Mouse (Mus musculus) CH12.LX (cell line): ENCODE measurements around the gene Cnp. TPM values are rescaled to one million over a fixed set of nuclear protein-coding genes. Genes with fewer than 3 reads are reported as not detected.

Experiments
- DNase-seq: peaks from one replicate; pipeline ENCODE4 v3.0.0-alpha.2; 2013; ENCODE audit errors: extremely low read depth
- H3K27ac ChIP-seq: 2 replicates; pipeline ENCODE4 v1.5.1; 2012; ENCODE audit warnings: low read depth, mild to moderate bottlenecking, control low read depth, moderate library complexity; ENCODE audit not compliant: insufficient read depth
- H3K27me3 ChIP-seq: replicated peaks from 2 replicates; pipeline ENCODE3; 2012; ENCODE audit warnings: inconsistent platforms
- H3K36me3 ChIP-seq, 2 experiments: replicated peaks in 1 of 2; 2 replicates each; pipeline versions ENCODE3 to v1.6.1; 2012; ENCODE audit warnings: inconsistent platforms in 1 of 2, low read length in 1 of 2, mild to moderate bottlenecking in 1 of 2, mixed read lengths in 1 of 2, moderate library complexity in 1 of 2; ENCODE audit not compliant: control insufficient read depth in 1 of 2, insufficient read depth in 1 of 2
- H3K4me1 ChIP-seq, 2 experiments: 2 replicates each; pipeline ENCODE4 v1.6.1; 2012; ENCODE audit warnings: inconsistent platforms in 1 of 2, moderate library complexity in 1 of 2; ENCODE audit not compliant: insufficient read depth in 2 of 2, control insufficient read depth in 1 of 2
- H3K4me2 ChIP-seq: 2 replicates; pipeline ENCODE4 v1.6.1; 2012; ENCODE audit warnings: low read depth, mild to moderate bottlenecking, control low read depth; ENCODE audit not compliant: poor library complexity, insufficient read depth, severe bottlenecking
- H3K4me3 ChIP-seq, 3 experiments: fragments of 150-350 bp in 1 of 3; sonication (generic) in 1 of 3; replicated peaks in 1 of 3; 2 replicates each; pipeline versions ENCODE3 to v1.5.1; 2011 to 2012; ENCODE audit warnings: low read depth in 2 of 3, low read length in 2 of 3, mild to moderate bottlenecking in 2 of 3, moderate library complexity in 2 of 3, control low read depth in 1 of 3, improper control_type of control experiment in 1 of 3, inconsistent platforms in 1 of 3, mixed read lengths in 1 of 3; ENCODE audit not compliant: poor library complexity in 1 of 3
- H3K79me2 ChIP-seq: replicated peaks from 2 replicates; pipeline ENCODE4 v1.6.1; 2012; ENCODE audit warnings: mild to moderate bottlenecking, moderate library complexity; ENCODE audit not compliant: control insufficient read depth, poor library complexity, insufficient read depth, severe bottlenecking; ENCODE audit errors: extremely low read depth
- H3K9ac ChIP-seq: 2 replicates; pipeline ENCODE4 v1.6.1; 2012; ENCODE audit warnings: low read depth, mild to moderate bottlenecking, control low read depth, moderate library complexity; ENCODE audit not compliant: insufficient read depth
- H3K9me3 ChIP-seq: replicated peaks from 2 replicates; pipeline ENCODE3; 2012; ENCODE audit warnings: low read length, inconsistent platforms, mixed read lengths
- BHLHE40 ChIP-seq: IDR thresholded peaks from 2 replicates; pipeline ENCODE4 v1.6.1; 2011; ENCODE audit warnings: mild to moderate bottlenecking, low read depth, low read length, improper control_type of control experiment
- CHD1 ChIP-seq: IDR thresholded peaks from 2 replicates; pipeline ENCODE4 v1.6.1; 2012; ENCODE audit warnings: low read depth, low read length, improper control_type of control experiment, inconsistent platforms
- ELF1 ChIP-seq: IDR thresholded peaks from 2 replicates; pipeline ENCODE4 v1.6.1; 2014; ENCODE audit warnings: low read depth, mild to moderate bottlenecking, inconsistent platforms, low read length, improper control_type of control experiment
- EP300 ChIP-seq: IDR thresholded peaks from 2 replicates; pipeline ENCODE4 v1.6.1; 2011; ENCODE audit warnings: low read length, improper control_type of control experiment
- ETS1 ChIP-seq: conservative IDR thresholded peaks from 2 replicates; pipeline ENCODE4 v1.6.1; 2012; ENCODE audit warnings: low read depth, mild to moderate bottlenecking, inconsistent platforms, low read length, improper control_type of control experiment, moderate library complexity
- GABPA ChIP-seq: IDR thresholded peaks from 2 replicates; pipeline ENCODE4 v1.6.1; 2012; ENCODE audit warnings: low read depth, low read length, improper control_type of control experiment, inconsistent platforms; ENCODE audit not compliant: insufficient replicate concordance
- HCFC1 ChIP-seq: IDR thresholded peaks from 2 replicates; pipeline ENCODE4 v1.6.1; 2012; ENCODE audit warnings: low read depth, mild to moderate bottlenecking, inconsistent platforms, low read length, improper control_type of control experiment
- JUN ChIP-seq: IDR thresholded peaks from 2 replicates; pipeline ENCODE4 v1.6.1; 2011; ENCODE audit warnings: low read depth, mild to moderate bottlenecking, low read length, improper control_type of control experiment, moderate library complexity; ENCODE audit not compliant: insufficient read depth
- JUND ChIP-seq: conservative IDR thresholded peaks from 2 replicates; pipeline ENCODE4 v1.6.1; 2011; ENCODE audit warnings: low read depth, low read length, improper control_type of control experiment
- KAT2A ChIP-seq: IDR thresholded peaks from 2 replicates; pipeline ENCODE4 v1.6.1; 2012; ENCODE audit warnings: low read length, improper control_type of control experiment, inconsistent platforms; ENCODE audit not compliant: insufficient replicate concordance
- MXI1 ChIP-seq: IDR thresholded peaks from 2 replicates; pipeline ENCODE4 v1.6.1; 2011; ENCODE audit warnings: mild to moderate bottlenecking, low read depth, low read length, improper control_type of control experiment
- NRF1 ChIP-seq: IDR thresholded peaks from 2 replicates; pipeline ENCODE4 v1.6.1; 2014; ENCODE audit warnings: low read depth, mild to moderate bottlenecking, inconsistent platforms, low read length, improper control_type of control experiment, moderate library complexity
- PAX5 ChIP-seq: IDR thresholded peaks from 2 replicates; pipeline ENCODE4 v1.6.1; 2012; ENCODE audit warnings: low read length, inconsistent platforms, mixed read lengths
- POLR2AphosphoS2 ChIP-seq: IDR thresholded peaks from 2 replicates; pipeline ENCODE4 v1.6.1; 2011; ENCODE audit warnings: low read depth, low read length, improper control_type of control experiment
- RCOR1 ChIP-seq: conservative IDR thresholded peaks from 2 replicates; pipeline ENCODE4 v1.6.1; 2012; ENCODE audit warnings: low read depth, mild to moderate bottlenecking, inconsistent platforms, low read length, improper control_type of control experiment
- SIN3A ChIP-seq: IDR thresholded peaks from 2 replicates; pipeline ENCODE4 v1.6.1; 2012; ENCODE audit warnings: low read length, improper control_type of control experiment, inconsistent platforms
- TCF12 ChIP-seq: IDR thresholded peaks from 2 replicates; pipeline ENCODE4 v1.6.1; 2014; ENCODE audit warnings: low read depth, mild to moderate bottlenecking, inconsistent platforms, low read length, improper control_type of control experiment
- UBTF ChIP-seq: IDR thresholded peaks from 2 replicates; pipeline ENCODE4 v1.6.1; 2012; ENCODE audit warnings: low read depth, mild to moderate bottlenecking, inconsistent platforms, low read length, improper control_type of control experiment, moderate library complexity
- USF2 ChIP-seq: conservative IDR thresholded peaks from 2 replicates; pipeline ENCODE4 v1.6.1; 2011; ENCODE audit warnings: low read depth, low read length, improper control_type of control experiment
- ZMIZ1 ChIP-seq: IDR thresholded peaks from 2 replicates; pipeline ENCODE4 v1.6.1; 2012; ENCODE audit warnings: low read depth, mild to moderate bottlenecking, inconsistent platforms, low read length, improper control_type of control experiment
- dilution Hi-C: fragments of 300-500 bp; cut with MboI; formaldehyde crosslinking; loops from 2 replicates; pipeline ENCODE4 v1.14.3; 2020; ENCODE audit warnings: low sequenced_read_pairs; ENCODE audit not compliant: extremely low pct_unique_long_range_greater_than_20kb, extremely low pct_ligation_motif_present
- in situ Hi-C: fragments of 300-500 bp; cut with MboI; formaldehyde crosslinking; loops from 3 replicates; pipeline ENCODE4 v1.14.3; 2019; ENCODE audit warnings: low sequenced_read_pairs, low pct_ligation_motif_present, low pct_unique_long_range_greater_than_20kb, mixed read lengths
- polyA plus RNA-seq: library from polyadenylated mRNA; unstranded; fragments of >175 nt; gene quantifications from 2 replicates; pipeline ENCODE4 v1.2.1, GENCODE M21; 2012; ENCODE audit warnings: low read depth; ENCODE audit not compliant: insufficient read length
- total RNA-seq, 2 experiments: library from RNA; depleted of rRNA; stranded (reverse); fragments of 300-350 nt in 1 of 2; fragments of >200 nt in 1 of 2; gene quantifications; 2 replicates each; pipeline ENCODE4 v1.2.3; 2012 to 2014

Cnp gene
- total and polyA plus RNA-seq, 3 experiments: 77.7 to 87.8 (median 80.2) TPM

- H3K27me3 ChIP-seq: no peaks in the 10 kb centered on the region
- no peaks in the 10 kb centered on the region for H3K9me3 ChIP-seq
- H3K4me2 ChIP-seq: no peak overlapping the region
- no peak for TF ChIP-seq UBTF
- no peak for TF ChIP-seq BHLHE40
- TF ChIP-seq JUN: no peak
- no peak for TF ChIP-seq KAT2A
- TF ChIP-seq CHD1: no peak
- TF ChIP-seq EP300: no peak
- no peak for TF ChIP-seq RCOR1
- TF ChIP-seq ETS1: no peak
- dilution Hi-C loops: no loop called here
- peaks cover 22 to 74% of the 10 kb centered on the region in 2 experiments for H3K4me1 ChIP-seq
- no peak overlapping the region for H3K9ac ChIP-seq
- peaks cover 86% of the 10 kb centered on the region for H3K79me2 ChIP-seq
- no peak overlapping the region for H3K27ac ChIP-seq
- in situ Hi-C loops: no loop called here
- H3K4me3 ChIP-seq: no peak overlapping the region
- no peak for DNase-seq
- H3K36me3 ChIP-seq: peaks cover 38 to 88% of the 10 kb centered on the region in 2 experiments
Measured at GRCm38 (mm10) chr11:100603155-100603554, 28.5 kb downstream of the Cnp start.

GRCm38 (mm10) chr11:100603813-100604212 lies 29.1 kb downstream of the Cnp start:
- DNase-seq: no peak
- H3K9ac ChIP-seq: no peak overlapping the region
- no peak overlapping the region for H3K4me2 ChIP-seq
- peaks cover 36 to 91% of the 10 kb centered on the region in 2 experiments for H3K36me3 ChIP-seq
- peaks cover 20 to 74% of the 10 kb centered on the region in 2 experiments for H3K4me1 ChIP-seq
- H3K4me3 ChIP-seq: no peak overlapping the region
- TF ChIP-seq TCF12: no peak
- TF ChIP-seq ETS1: no peak
- TF ChIP-seq HCFC1: no peak
- no peak for TF ChIP-seq POLR2AphosphoS2
- TF ChIP-seq PAX5: no peak
- TF ChIP-seq RCOR1: no peak
- no peak for TF ChIP-seq SIN3A
- no peak for TF ChIP-seq GABPA
- TF ChIP-seq JUND: no peak
- no peak for TF ChIP-seq ELF1
- TF ChIP-seq JUN: no peak
- no peak for TF ChIP-seq UBTF
- no peak for TF ChIP-seq MXI1
- no peak for TF ChIP-seq BHLHE40
- TF ChIP-seq NRF1: no peak
- no peak for TF ChIP-seq ZMIZ1
- no peak for TF ChIP-seq USF2
- H3K9me3 ChIP-seq: no peaks in the 10 kb centered on the region
- H3K79me2 ChIP-seq: peaks cover 93% of the 10 kb centered on the region
- in situ Hi-C loops (no loop called here), dilution Hi-C loops (no loop called here)
- no peak overlapping the region for H3K27ac ChIP-seq
- no peaks in the 10 kb centered on the region for H3K27me3 ChIP-seq
